Mouse (Mus musculus) liver, adult 2 months (tissue): ENCODE data around the gene Ppp2r3c. TPM values are rescaled to one million over a fixed set of nuclear protein-coding genes. Genes with fewer than 3 reads are reported as not detected.

Source experiments
- DNase-seq: peaks from one replicate; pipeline ENCODE4 v3.0.0-alpha.2; 2011; ENCODE audit warnings: low read depth, low spot score; ENCODE audit errors: extremely low read depth
- H3K27ac ChIP-seq: fragments of 200-500 bp; replicated peaks from 2 replicates; pipeline ENCODE4 v1.5.1; 2012; ENCODE audit warnings: low read depth, mild to moderate bottlenecking, control low read depth, inconsistent platforms, low read length; ENCODE audit not compliant: insufficient read depth
- H3K27me3 ChIP-seq: fragments of 200-500 bp; 2 replicates; pipeline ENCODE4 v1.6.1; 2012; ENCODE audit warnings: mild to moderate bottlenecking, moderate library complexity, low read length, inconsistent platforms; ENCODE audit not compliant: control insufficient read depth, insufficient read depth
- H3K36me3 ChIP-seq: fragments of 200-500 bp; 2 replicates; pipeline ENCODE4 v1.6.1; 2012; ENCODE audit warnings: low read length, inconsistent platforms; ENCODE audit not compliant: control insufficient read depth, insufficient read depth
- H3K4me1 ChIP-seq: fragments of 200-500 bp; 2 replicates; pipeline ENCODE4 v1.6.1; 2011; ENCODE audit warnings: low read length; ENCODE audit not compliant: control insufficient read depth, insufficient read depth
- H3K4me3 ChIP-seq: fragments of 200-500 bp; 2 replicates; pipeline ENCODE4 v1.5.1; 2011; ENCODE audit warnings: low read depth, mild to moderate bottlenecking, control low read depth, low read length, moderate library complexity; ENCODE audit not compliant: insufficient read depth
- H3K79me2 ChIP-seq: fragments of 200-500 bp; 2 replicates; pipeline ENCODE4 v1.6.1; 2012; ENCODE audit warnings: inconsistent platforms, mild to moderate bottlenecking, low read length, moderate library complexity; ENCODE audit not compliant: control insufficient read depth, insufficient read depth
- H3K9ac ChIP-seq: fragments of 200-500 bp; 2 replicates; pipeline ENCODE4 v1.6.1; 2012; ENCODE audit warnings: low read depth, mild to moderate bottlenecking, control low read depth, inconsistent platforms, low read length
- CTCF ChIP-seq: fragments of 200-500 bp; IDR thresholded peaks from 2 replicates; pipeline ENCODE4 v1.5.1; 2011; ENCODE audit warnings: low read depth, low read length, control low read depth
- POLR2A ChIP-seq: fragments of 200-500 bp; IDR thresholded peaks from 2 replicates; pipeline ENCODE4 v1.6.1; 2011; ENCODE audit warnings: low read length, control low read depth; ENCODE audit not compliant: insufficient read depth; ENCODE audit errors: extremely low read depth
- WGBS: fragments of 180-500 bp; shearing (Covaris S2); methylation state at CpG from one replicate; pipeline ENCODE4 v1.1.7; 2018; 5-methylcytosine and 5-hydroxymethylcytosine counted together
- polyA plus RNA-seq: library from polyadenylated mRNA; depleted of rRNA; stranded (reverse); fragments of >200 nt; gene quantifications from 2 replicates; pipeline ENCODE4 v1.2.3, GENCODE M21; 2012
- total RNA-seq: library from RNA; depleted of rRNA; stranded (reverse); fragments of >200 nt; gene quantifications from 2 replicates; pipeline ENCODE4 v1.2.3, GENCODE M21; 2014

Ppp2r3c gene
- total and polyA plus RNA-seq, 2 experiments: 1.0 to 6.9 TPM

- 0 out of 2 replicates have a peak, but pooled peaks cover 1% of the 10 kb centered on the region for H3K4me1 ChIP-seq
- H3K79me2 ChIP-seq: no peaks in the 10 kb centered on the region; the same call in 1 of the 2 replicates
- no peak for DNase-seq
- no peaks in the 10 kb centered on the region for H3K27me3 ChIP-seq
- H3K9ac ChIP-seq: no peak overlapping the region
- no peak overlapping the region for H3K27ac ChIP-seq
- peaks cover 10% of the 10 kb centered on the region for H3K36me3 ChIP-seq
- no peak for TF ChIP-seq CTCF
- no peak for TF ChIP-seq POLR2A
- WGBS: 94% methylated on average over 7 of the region's 7 CpGs
- H3K4me3 ChIP-seq: no peak overlapping the region
Observed at GRCm38 (mm10) chr12:55311841-55312240, 9.0 kb upstream of the Ppp2r3c start.

- Histone ChIP-seq H3K4me1 (no peaks in the 10 kb centered on the region), H3K36me3 (peaks cover 7% of the 10 kb centered on the region; the same call in 1 of the 2 replicates), H3K27me3 (no peaks in the 10 kb centered on the region), H3K79me2 (no peaks in the 10 kb centered on the region), H3K4me3 (no peak overlapping the region), H3K27ac (no peak overlapping the region), H3K9ac (no peak overlapping the region)
- 92% methylated on average over 8 of the region's 8 CpGs for WGBS
- TF ChIP-seq POLR2A (no peak), CTCF (no peak)
- DNase-seq: no peak
Observed at GRCm38 (mm10) chr12:55309501-55309900, 6.7 kb upstream of the Ppp2r3c start.

- H3K79me2 ChIP-seq: peaks cover 4% of the 10 kb centered on the region; the same call in 1 of the 2 replicates
- H3K27me3 ChIP-seq: no peaks in the 10 kb centered on the region
- H3K4me3 ChIP-seq: no peak overlapping the region
- H3K9ac ChIP-seq: no peak overlapping the region
- peaks cover 3% of the 10 kb centered on the region; the same call in 1 of the 2 replicates for H3K4me1 ChIP-seq
- 93% methylated on average over 9 of the region's 9 CpGs for WGBS
- DNase-seq: no peak
- TF ChIP-seq CTCF (no peak), POLR2A (no peak)
- H3K36me3 ChIP-seq: peaks cover 7% of the 10 kb centered on the region; the same call in 1 of the 2 replicates
- no peak overlapping the region for H3K27ac ChIP-seq
Observed at GRCm38 (mm10) chr12:55308731-55309130, 5.9 kb upstream of the Ppp2r3c start.

GRCm38 (mm10) chr12:55307566-55307965, 4.8 kb upstream of the Ppp2r3c start:
- peaks cover 3% of the 10 kb centered on the region; the same call in 1 of the 2 replicates for H3K4me1 ChIP-seq
- 90% methylated on average over 6 of the region's 6 CpGs for WGBS
- H3K27me3 ChIP-seq: no peaks in the 10 kb centered on the region
- TF ChIP-seq CTCF: no peak
- no peak for TF ChIP-seq POLR2A
- H3K79me2 ChIP-seq: peaks cover 4% of the 10 kb centered on the region; the same call in 1 of the 2 replicates
- H3K4me3 ChIP-seq: no peak overlapping the region
- no peak overlapping the region for H3K9ac ChIP-seq
- no peak for DNase-seq
- H3K36me3 ChIP-seq: peaks cover 7% of the 10 kb centered on the region; the same call in 1 of the 2 replicates
- H3K27ac ChIP-seq: no peak overlapping the region

- H3K4me1 ChIP-seq: peaks cover 6% of the 10 kb centered on the region
- 100% methylated on average over 4 of the region's 4 CpGs for WGBS
- no peak for DNase-seq
- no peak for TF ChIP-seq POLR2A
- TF ChIP-seq CTCF: no peak
- H3K36me3 ChIP-seq: peaks cover 7% of the 10 kb centered on the region; the same call in 1 of the 2 replicates
- H3K4me3 ChIP-seq: no peak overlapping the region
- H3K79me2 ChIP-seq: peaks cover 4% of the 10 kb centered on the region; the same call in 1 of the 2 replicates
- H3K27ac ChIP-seq: no peak overlapping the region
- H3K27me3 ChIP-seq: no peaks in the 10 kb centered on the region
- H3K9ac ChIP-seq: no peak overlapping the region
Observed at GRCm38 (mm10) chr12:55306371-55306770, 3.6 kb upstream of the Ppp2r3c start.
